Mouse (Mus musculus): ENCODE results near the gene Slc48a1. TPM values are rescaled to one million over a fixed set of nuclear protein-coding genes. Genes with fewer than 3 reads are reported as not detected.
A peak's percentile ranks its signal among the peaks of the same experiment; 100 is the strongest.

The Slc48a1 gene
- total RNA-seq, 2 experiments from 2014 or later = 45.0 to 48.7 TPM

DNA sequence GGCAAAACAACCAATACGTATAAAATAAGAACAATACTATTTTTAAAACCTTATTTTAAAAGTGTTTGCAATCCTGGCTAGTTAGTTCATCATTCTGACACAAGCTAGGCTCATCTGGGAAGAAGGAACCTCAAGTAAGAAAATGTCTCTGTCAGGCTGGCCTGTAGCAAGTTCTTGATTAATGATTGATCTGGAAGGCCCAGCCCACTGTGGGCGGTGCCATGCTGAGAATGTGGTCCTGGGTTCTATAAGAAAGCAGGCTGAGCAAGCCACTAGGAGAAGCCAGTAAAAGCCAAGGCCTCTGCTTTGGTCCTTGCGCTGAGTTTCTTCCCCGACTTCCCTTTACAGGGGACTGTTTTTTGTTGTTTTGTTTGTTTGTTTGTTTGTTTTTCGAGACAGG, 25.8 kb upstream of the Slc48a1 start:
- no peak for DNase-seq (ENCODE audit: low spot score)

DNA sequence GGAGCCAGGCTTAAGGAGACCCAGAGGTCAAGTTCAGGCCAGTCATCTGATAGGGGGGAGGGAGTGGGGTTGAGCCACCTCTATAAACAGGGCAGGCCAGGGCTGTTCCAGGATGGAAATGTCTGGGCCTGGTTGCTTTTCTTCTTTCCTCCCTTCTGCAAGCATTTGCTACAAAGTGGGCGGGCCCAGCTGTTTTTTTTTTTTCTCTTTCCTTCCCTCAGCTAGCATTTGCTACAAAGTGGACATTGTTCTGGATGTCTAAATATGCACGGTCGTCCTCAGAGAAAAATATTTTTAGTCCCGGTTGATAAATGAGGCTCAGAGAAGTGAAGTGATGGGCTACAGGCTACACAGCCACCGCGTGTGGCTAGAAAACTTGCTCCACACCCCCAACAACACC, 23.8 kb upstream of the Slc48a1 start:
- DNase-seq (ENCODE audit: low spot score) = no peak

DNA sequence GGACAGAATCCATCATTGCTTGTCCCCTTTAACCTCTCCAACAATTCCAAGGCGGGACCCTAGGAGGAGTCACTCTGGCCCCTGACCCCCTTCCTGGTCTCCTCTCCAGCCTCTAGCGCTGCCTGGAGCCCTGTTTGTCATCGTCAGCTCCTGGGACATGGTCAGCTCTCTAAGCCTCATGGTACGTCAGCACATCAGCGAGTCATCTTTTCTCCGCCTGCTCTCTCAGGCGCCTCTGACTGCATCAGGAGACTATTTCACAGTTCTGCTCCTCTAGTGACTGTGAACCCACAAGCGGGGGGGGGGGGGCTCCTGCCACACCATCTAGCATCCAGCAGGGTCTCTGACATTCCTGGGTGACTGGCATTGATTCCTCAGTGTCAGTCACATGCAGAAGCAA, 23.0 kb upstream of the Slc48a1 start:
- DNase-seq (ENCODE audit: low spot score) = no peak

DNA sequence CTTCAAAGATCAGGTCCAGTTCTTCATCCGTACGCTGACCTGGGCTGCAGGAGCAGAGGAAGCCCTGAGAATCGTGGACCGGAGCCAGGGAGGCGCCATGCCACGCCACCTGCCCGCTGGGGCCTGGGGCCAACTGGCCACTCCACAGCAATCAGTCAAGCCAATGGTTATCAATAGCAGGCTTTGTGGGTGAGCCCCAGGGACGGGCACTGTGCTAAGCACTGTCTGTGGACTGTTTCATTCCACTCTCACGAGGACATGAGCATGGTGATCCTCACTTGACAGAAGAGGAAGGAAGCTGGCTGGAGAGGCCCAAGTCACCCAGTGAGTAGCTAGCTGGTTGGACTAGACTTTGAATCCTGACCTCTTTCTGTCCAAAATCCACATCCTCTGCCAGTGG, 18.3 kb upstream of the Slc48a1 start:
- no peak for DNase-seq (ENCODE audit: low spot score)

DNA sequence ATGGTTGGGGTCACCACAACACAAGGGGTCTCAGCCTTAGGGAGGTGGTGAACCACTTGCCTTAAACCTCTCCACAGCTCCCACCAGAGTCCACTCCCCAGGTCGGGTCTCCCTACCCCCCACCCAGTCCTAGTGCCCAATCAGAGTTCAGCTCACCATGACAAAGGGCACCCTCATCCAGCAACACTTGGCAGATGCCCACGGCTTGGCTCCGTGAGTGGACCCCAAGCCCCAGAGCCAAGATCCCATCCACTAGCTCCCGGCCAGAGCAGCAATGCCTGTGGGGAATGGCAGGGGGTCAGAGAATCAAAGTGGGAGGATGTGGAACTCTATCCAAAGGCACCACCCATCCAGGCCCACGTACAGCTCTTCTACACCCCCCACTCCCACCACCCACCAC, 17.4 kb upstream of the Slc48a1 start:
- no peak for DNase-seq (ENCODE audit: low spot score)

DNA sequence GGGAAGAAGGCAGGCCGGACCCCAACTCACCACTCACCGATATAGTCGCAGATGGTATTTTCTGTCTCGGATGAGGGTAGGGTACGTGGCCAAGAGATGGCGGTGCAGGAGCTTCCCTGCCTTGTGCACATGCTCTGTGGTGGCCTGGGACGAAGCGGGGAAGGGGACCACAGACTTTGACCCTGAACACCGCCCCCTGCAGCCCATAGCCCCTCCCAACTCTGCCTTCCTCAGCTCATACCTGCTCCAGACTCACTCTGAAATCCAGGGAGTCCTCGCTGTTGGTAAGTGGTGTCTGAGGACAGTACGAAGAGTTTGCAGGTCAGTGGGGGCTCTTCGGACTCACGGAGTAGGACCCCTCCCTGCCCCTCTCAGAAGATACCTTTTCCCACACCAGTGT, 16.9 kb upstream of the Slc48a1 start:
- DNase-seq (ENCODE audit: low spot score) = no peak

DNA sequence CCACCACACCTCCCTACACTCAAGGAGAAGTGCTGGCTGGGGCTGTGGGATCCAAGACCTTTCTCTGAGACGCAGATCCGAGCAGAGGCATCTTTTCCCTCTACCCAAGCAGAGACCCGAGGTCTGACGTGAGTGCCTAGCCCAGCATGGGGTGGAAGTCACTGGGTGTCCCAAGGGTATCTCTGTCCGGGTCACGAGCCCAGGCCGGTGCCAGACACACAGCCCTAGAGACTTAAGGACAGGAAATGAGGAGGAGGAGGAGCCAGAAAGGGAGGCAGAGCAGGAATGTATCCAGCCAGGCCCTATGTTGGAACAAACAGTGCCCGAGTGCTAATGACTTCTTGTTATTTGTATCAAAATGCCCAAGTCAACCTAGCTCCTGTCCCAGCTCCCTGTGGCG, 15.6 kb upstream of the Slc48a1 start:
- DNase-seq (ENCODE audit: low spot score) = peak; percentile 65

DNA sequence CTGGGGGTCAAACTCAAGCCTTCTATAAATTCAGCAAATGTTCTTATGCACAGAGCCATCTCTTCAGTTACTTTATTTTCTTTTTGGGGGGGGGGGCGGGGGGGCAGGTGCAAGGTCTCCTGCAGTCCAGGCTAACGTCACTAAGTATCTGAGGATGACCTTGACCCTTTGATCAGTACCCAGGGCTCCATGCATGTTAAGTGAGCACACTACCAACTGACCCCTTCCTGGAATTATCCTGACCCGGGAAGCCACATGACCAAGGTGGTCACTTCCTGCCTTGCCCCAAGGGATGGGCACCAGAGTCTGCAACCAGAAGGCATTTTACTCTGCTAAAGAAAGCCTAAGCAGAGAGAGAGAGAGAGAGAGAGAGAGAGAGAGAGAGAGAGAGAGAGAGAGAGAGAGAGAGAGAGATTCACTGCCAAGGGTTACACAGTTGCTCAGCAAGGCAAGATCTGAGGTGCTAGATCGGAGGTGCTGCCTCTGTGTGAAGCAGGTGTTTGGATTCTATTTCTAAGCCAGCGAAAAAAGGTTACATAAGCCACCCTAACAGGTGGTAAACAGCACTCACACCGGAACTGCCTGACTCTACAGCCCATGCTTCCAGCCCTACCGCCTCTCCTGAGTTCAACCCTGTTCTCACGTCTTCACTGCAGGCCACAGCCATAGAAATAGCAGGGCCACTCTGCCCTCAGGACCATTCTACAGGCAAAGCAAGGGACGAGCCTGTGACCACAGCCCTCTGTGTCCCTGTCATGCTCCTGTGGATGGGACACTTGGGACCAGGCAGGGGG, 14.9 kb upstream of the Slc48a1 start:
- no peak for DNase-seq (ENCODE audit: low spot score)

DNA sequence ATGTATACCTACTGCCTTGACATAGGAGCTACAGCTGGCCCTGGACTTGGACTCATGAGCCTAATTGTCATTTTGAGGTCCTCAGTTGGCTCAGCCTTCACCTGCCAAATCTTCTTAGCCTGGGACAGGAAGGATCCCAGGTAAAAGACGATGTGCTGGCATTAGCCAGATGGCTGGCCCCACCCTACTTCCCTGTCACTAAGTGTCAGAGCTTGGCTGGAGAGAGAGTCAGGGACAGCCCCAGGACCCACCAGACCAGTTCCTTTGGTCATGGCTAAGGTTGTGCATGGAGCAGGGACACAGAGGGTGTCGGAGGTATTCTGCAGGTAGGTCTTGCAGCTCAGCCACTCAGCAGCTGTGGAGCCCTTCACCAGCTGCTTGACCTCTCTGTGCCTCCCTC, 13.8 kb upstream of the Slc48a1 start:
- no peak for DNase-seq (ENCODE audit: low spot score)

DNA sequence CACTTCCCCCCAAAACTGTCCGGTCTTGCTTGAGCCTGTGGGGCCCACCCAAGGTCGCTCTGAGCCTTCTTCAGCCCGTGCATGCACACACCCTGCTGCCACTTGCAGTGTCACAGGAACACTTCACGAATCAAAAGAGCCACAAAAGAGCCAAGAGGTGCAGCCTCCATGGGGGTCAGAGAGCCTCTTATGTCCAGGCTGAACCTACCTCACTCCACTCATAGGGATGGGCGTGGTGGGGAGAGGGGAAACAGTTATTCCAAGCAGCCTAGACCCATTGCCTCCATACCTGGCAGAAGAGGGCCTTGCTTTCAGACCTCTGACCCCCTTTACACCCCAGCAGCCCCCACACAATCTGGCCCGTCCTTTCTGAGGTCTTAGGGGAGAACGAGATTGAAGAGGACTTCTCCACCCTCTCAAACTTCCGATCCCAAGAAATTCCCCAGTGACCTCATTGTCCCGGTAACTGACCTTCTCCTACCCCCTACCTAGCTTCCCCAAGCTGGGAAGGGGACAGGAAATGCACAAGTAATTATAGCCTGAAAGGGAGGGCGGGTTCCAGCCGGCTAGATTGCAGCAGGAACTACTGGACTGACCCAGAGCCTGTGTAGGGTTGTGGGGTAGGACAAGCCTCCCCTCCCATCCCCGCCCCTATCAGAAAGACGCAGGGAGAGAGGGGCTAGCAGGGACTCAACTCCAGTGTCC, 13.1 kb upstream of the Slc48a1 start:
- no peak for DNase-seq (ENCODE audit: low spot score)

DNA sequence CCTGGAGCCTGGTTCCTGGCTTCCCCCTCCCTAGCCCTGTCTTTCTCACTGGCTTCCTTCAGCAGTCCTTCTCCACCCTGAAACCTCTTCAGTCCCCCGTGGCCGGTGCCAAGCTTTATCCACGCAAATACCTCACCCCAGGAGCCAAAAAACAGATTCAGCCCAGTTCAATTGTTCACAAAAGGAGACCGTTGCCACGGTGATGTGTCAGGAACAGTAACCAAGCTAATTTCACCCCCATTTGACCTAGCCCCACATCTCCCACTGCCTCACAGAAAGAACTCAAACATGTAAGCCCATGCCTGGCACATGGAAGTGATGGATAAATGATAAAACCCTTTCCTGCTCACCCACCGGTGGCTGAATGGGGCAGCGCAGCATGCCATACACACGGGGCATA, 12.1 kb upstream of the Slc48a1 start:
- DNase-seq (ENCODE audit: low spot score) = no peak

DNA sequence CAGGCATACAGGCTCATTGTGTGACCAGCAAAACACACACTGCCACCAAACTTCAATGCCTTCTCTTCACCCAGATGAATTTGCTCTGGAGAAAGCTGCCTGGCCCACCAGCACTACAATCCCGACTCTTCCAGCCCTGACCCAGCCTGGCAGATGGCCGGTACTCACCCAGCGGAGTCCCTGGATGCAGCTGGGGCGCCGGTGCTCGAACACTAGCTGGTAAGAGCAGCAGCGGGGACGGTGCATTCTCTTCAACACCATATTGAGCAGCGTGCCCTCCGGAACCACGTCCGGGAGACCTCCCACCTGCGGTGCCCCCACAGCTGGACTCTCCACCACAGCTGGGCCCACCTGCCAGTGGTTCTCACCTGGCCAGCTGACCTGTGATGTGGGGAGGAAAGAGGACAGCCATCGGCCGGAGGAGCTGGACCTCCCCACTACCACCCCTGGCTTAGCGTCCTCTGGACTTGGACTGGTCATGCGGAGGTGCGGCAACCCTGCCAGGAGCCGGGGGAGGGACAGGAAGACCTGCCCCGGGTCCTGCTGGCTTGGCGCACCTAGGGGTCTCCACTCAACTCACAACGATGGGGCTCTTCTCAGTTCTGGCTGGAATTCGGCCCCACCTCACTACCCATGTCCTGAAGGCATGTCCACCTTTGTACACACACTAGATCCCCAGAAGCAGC, 11.6 kb upstream of the Slc48a1 start:
- no peak for DNase-seq (ENCODE audit: low spot score)

DNA sequence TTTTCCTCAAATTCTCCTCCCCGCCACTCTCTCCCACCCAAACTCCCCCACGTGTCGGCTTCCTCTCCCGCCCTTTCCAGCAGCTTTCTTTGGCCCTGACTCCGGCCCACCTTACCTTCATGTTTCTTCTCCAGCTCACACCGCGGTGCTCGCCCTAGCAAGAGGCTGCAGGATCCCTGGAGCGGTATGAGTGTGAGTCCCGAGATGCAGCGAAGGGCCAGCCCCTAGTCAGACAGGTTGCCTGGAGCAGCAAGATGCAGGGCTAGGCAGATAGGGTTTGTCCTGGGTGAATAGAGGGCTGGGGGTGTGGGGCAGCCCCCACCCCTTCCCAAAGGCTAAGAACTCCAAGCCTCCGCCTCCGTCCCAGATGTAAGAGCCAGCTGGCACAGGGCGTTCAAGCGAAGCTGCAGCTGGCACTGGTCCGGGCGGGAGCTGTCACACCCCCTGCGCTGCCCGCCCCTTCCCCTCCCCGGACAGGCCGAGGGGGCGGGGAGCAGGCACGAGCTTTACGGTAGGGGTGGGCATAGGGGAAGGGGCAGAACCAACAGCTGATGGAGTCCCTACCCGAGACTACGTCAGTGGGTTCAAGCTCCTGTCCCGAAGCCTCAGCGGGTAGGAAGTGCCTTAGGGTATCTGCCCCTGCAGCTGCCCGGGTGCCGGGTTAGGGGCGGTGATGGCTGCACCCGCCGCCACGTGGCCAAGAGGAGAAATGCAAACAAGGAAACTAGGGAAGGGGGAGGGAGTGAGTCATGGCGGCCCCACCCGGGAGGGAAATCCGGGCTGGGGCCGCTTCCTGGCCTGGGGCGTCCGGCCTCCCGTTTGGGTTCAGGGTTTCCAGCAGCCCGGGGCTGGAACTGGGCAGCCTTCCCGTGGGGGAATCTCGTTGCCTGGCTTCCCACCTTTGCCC, 10.8 kb upstream of the Slc48a1 start, which contains the start of gene Rapgef3:
Gene Rapgef3, minus strand, starts transcription at position 693 of the 907 bp plus-strand sequence.
- DNase-seq (ENCODE audit: low spot score) = peak; percentile 81

DNA sequence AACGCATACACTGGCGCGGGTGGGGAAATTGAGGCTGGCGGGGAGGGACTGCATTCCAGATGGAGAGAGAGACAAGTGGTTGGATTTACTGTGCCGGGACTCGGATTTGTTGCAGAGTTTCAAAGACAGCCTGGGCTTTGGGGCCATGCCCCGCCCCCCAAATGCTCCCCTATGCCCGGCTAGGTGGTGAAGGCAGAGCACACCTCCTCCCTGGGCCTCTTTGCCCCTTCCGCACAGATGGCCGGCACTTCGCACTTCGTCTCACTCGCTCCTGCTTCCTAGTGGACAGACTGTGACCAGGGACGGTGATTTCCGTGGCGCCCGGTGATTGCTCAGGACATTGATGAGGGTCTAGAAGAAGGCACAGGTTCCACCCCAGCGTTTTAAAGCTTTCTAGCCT, 10.1 kb upstream of the Slc48a1 start:
- no peak for DNase-seq (ENCODE audit: low spot score)

DNA sequence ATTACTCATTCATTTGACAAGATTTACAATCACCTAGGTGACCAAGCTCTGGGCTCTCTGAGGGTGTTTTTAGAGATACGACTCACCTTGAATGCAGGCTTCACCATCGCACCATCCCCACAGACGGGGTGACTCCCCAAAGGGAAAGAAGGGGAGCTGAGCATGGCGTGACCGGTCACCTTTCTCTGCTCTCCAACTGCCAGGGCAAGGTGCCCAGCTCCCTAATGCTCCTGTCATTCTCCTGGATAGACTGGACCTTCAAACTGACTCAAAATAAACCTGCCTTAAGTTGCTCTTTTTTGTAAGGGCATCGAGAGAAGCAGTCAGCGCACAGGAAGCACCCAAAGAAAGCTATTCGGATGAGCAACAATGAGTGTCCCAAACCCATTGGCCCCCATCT, 8.0 kb upstream of the Slc48a1 start:
- no peak for DNase-seq (ENCODE audit: low spot score)

DNA sequence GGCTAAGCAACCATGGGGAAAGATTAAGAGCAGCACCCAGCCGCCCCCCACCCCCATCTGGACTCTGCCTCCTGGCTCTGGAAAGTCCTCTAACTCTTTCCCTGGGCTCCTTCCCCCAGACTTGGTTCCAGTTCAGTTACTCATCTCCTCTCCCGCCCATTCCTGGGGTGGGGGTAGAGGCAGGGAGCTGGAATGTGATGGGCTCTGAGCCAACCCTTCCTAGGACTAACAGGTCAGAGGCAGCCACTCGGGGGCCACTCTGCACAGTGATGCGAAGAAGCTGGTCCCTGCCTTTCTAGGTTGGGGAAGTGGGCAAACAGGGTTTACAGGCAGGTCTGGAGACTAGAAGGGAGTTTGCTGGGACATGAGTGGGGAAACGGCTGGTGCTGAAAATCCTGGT, 5.2 kb upstream of the Slc48a1 start:
- DNase-seq (ENCODE audit: low spot score) = peak; percentile 72

DNA sequence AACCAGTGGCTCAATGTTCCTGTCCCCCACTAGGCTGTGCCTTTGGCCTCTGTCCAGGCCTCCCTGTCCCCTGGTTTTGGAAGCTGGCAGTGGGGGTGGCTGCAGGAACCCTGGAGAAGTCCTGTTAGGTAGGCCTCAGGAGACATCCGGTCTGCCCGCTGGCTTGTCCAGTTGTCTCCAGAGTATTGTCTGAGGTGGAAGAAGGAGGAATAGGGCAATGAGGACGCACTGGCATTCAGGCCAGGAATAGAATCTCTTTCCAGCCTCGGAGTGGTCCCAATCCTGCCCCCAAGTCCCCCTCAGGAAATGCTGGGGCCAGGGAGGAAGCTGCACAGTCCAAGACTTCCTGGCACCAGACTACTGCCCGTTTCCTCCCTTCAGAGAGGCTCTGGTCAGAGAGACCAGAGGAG, 4.4 kb upstream of the Slc48a1 start:
- DNase-seq (ENCODE audit: low spot score) = no peak

DNA sequence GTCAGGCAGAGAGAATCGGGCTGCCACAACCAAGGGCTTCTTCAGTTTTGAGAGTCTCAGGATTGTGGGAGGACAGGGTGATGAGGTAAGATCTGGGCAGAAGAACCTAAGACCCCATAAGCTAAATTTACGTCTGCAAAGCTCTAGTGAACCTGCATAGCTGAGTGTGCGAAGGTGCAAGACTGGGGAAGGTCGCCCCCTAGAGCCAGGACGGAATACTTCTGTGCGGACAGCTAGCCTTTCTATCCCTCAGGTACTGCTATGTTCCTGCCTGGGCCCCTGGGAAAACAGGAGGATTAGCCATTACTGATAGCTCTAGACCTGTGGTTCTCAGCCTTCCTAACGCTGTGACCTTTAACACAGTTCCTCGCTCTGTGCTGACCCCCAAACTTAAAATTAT, 1.8 kb upstream of the Slc48a1 start:
- DNase-seq (ENCODE audit: low spot score) = peak; percentile 84

DNA sequence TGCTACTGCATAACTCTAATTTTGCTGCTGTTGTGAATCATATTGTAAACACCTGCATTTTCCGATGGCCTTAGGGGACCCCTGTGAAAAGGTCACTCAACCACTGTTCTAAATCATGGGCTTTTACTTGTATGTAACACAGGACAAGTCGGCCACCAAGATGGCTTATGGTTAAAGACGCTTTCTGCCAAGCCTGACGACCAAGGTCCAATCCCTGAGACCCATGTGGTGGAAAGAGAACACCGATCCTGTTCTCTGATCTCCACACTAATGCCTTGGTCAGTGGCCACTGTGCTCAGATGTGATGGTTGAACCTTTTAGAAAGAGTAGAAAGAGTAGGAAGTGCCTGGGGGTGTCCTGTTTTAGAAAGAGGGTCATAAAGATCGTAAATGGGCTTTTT, 1.4 kb upstream of the Slc48a1 start:
- DNase-seq (ENCODE audit: low spot score) = no peak

DNA sequence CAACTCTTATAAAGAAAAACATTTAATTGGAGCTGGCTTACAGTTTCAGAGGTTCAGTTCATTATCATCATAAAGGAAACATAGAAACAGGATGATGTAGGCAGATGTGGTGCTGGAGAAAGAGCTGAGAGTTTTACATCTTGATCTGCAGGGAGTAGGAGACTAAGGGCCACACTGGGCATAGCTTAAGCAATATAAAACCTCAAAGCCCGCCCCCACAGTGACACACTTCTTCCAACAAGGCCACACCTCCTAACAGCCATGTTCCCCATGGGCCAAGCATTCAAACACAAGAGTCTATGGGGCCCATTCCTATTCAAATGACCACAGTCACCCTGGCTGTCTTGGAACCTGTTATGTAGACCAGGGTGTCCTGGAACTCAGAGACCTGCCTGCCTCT, 1.3 kb downstream of the Slc48a1 start:
- DNase-seq (ENCODE audit: low spot score) = no peak

DNA sequence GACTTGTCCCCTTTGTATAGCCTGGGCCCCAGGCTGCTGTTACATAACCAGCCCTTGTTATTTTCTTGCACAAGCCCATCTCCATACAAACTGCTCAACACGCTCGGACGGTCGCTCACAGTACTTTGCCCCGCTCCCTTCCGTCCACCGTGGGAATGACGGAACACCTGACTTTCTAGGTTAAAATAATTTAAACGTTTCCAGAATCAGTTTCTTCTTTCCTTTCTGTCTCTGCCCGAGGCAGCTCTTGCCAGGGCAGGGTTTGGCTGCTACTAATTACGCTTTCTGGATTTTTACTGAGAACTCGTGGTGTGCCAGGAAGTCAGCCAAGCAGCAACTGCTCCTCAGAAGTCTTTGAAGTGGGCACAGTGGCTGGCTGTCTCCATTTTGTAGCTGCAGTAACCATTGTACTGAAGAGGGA, 2.3 kb downstream of the Slc48a1 start:
- no peak for DNase-seq (ENCODE audit: low spot score)
